Mouse (Mus musculus): ENCODE measurements at regions not wholly inside any gene's neighbourhood (a gene's known extent, or its start where the extent isn't known, plus 50 kb on each side); places are given as distances from the start of the nearest gene placed in this dataset.
"Not testable (repeated sequence)": the region's sequence is repeated elsewhere in the genome, so short reads cannot be mapped to it uniquely, and the experiment has no call there.

DNA sequence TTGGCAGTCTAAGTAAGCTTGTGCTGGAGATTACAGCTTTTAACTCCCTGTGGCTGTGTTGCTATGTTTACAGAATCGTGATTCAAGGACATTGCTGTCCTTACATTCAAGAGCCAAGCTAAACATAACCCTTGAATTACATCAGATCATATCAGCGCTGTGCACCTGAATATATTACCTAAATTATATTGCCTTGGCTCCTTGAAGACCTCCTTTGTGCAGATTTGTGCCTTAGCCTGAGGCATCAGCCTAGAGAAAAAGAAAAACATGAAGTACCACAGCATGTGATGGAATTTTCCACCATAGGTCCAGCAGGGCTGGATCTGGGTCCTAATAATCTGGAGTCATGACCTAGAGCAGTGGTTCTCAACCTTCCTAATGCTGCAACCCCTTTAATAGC, 189.8 kb upstream of the Tsc22d2 start:
- no peak for DNase-seq (ENCODE audit: low read depth, low spot score)

DNA sequence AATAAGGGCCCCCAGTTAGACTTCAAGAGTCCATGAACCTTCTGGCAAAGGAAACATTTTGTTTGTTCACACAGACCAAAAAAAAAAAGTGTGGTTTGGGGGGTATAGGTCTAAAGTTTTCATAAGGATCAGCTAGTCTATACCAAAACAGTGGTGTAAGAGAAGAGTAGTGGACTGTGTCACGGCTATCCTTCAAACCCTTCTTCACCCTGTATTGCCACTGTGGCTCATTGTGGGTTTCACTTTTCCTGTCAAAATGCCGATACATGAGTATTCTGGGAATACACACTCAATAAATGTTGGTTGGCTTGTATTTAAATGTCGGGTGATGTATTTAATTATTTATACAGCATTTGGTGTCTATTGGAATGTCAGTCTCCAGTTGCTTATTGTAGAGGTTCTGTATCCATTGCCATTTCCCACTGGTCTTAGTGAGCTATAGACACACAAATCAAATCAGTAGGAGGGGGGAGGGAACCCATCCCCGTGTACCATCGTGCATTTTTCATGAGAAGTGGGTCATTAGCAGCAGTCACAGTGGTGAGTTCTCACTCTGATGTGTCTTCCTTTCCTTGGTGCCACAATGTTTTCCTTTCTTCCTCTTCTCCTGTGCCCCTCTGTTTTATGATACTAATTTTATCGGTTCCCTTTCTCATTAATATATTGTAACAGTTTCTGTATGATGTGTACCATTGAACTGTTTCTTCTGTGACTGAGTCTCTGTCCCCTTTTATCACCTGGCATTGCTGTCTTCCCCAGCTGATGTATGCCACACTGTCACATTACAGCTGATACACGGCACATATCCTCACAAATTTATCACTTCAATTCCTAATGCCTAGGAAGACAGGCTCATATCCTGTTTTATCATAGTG, 187.8 kb upstream of the Tsc22d2 start:
- DNase-seq (ENCODE audit: low read depth, low spot score) = no peak

DNA sequence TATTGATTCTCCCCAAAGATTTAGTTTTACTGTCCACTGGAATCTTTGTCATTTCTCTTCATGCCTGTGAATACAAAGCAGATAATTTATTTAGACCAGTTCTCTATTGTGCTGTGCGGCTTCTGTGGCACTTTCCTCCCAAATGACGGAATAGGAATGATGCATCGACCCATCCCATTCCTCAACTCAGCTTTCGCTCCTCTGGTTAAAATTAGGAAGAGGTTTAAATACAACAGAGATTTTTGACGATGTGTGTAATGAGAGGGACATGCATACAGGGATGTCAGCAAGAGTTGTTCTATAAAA, 187.2 kb upstream of the Tsc22d2 start:
- no peak for DNase-seq (ENCODE audit: low read depth, low spot score)

DNA sequence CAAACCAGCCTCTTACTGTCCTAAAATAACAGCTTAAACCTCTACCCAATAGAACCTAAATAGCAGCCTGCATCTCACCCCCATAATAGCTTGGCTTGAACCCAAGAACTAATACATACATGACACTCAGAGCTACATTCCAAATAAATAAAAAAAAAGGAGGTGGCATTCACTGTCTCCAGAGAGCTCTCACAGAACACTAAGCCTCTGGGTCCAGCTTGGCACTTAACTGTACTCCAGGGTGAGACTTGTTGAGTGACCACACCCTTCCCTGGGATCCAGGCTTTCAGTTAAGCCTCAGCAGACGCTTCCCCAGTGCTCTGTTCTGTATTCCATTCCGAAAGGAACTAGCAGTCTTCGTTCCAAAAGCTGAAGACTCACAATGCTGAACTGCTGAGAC, 186.3 kb upstream of the Tsc22d2 start:
- DNase-seq (ENCODE audit: low read depth, low spot score) = no peak

DNA sequence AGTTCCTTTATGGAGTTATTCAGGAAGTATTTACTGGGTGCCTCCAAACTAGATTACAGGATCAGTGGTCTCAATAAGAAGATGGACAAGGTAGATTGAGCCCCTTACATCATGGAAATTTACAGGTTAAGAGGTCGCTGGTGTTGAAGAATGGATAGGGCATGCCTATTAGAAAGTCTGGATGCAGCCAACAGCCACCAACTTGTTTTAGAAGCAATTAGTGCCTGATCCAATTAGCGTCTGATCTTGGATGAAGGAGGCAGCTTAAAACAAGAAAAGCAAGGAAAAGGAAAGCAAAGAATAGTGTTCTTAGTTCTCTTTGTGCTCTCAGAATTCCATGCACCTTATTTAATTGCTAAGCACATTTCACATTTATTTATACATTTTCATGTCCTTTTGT, 182.8 kb upstream of the Tsc22d2 start:
- no peak for DNase-seq (ENCODE audit: low read depth, low spot score)

DNA sequence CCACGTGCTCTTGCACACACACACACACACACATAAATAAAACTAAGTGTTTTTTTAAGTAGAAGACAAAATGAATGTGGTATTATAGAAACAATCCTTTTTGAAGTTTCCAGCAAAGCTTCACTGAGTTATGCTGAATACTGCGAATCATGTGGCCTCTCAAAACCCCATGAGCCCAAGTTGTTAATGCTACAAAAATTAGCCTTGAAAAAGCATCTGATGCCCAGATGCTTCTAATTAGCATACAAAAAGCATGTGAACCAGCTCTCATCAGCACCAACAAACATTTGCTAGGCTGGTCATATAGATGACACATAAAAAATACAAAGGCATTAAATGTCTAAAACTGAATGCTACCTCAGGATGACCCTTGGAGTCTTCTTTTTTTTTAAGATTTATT, 181.2 kb upstream of the Tsc22d2 start:
- no peak for DNase-seq (ENCODE audit: low read depth, low spot score)

DNA sequence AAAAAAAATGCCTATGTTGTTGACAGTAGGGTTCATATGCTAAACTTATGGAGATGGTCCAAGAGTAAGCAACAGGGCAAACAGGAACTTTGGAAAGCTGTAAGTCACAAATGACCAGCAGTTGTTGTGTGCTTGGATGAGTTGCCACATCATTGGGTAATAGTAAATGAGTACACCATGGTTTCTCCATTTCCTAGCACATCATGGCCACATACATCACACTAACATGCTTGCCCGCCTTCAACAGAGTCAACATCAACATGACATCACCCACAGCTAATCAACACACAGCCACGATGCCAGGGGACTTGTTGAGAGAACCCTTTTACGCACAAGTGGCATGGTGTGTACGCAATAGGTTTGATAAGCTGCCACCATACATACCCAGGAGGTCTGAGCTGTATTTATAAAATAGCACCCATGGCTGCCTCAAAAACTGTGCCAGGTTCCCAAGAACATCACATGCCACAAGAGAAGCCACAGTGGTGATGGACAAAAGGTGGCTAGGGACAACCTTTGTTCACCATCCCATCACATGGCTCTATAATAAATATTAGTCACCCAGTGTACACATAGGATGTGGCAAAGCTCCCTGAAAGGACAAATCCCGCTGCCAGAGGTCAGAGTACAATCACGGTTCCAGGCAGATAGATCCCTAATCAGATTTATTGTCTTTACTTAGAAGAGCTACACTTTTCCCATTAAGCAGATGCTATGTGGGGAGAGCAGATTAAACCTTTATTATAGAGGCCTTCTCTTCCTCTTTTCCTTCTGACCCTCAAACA, 179.5 kb upstream of the Tsc22d2 start:
- no peak for DNase-seq (ENCODE audit: low read depth, low spot score)

DNA sequence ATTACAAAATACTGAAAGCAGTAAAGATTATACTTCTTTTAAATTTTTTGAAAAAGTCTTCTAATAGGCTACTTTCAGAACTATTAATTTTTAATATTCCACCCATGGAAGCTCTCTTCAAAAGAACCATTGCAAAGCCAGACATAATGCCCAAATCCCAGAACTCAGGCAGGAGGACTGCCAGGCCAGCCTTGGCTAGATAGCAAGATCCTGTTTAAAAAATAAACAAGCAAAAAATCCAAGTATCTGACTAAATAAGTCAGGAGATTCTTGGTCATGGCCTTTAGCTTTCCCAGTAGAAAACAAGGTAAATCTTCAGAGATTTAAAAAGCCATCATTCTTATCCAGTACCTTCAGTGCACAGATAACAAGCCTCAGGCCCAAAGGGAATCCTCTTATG, 176.4 kb upstream of the Tsc22d2 start:
- DNase-seq (ENCODE audit: low read depth, low spot score) = no peak

DNA sequence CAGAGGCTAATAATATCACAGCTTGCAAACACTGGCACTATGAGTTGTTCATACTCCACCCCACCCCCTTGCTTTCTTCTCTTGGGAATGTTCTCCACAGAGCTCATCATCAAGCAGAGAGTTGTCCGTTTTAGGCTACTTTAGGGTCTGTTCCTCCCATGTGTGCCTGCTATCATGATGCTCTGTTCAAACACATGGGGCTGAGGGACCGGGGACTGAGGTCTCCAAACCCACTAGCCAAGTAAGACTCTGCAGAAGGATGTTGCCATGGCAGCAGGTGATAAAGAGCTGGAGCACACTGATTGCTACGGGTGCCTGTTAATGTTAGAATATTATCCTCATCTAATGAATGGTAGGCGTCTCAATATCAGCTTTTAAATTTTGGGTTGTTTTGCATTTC, 173.7 kb upstream of the Tsc22d2 start:
- no peak for DNase-seq (ENCODE audit: low read depth, low spot score)

DNA sequence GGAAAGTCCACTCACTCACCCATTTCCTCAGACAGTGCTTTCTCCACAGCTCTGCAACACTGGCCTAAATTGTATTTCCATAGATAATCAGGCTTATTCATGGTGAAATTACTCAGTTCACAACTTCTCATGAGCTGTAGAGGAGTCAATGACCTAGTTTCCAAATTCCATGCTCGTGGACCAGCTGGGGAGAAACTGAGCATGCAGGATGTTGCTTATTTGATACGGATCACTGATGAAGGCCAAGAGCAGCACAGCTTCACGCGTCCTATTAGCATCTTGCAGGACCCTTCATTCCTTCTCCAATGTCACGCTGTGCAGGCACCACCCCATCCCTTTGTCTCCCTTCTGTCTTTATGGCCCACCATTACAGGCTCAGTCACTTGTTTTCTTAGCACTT, 169.2 kb upstream of the Tsc22d2 start:
- DNase-seq (ENCODE audit: low read depth, low spot score) = no peak

DNA sequence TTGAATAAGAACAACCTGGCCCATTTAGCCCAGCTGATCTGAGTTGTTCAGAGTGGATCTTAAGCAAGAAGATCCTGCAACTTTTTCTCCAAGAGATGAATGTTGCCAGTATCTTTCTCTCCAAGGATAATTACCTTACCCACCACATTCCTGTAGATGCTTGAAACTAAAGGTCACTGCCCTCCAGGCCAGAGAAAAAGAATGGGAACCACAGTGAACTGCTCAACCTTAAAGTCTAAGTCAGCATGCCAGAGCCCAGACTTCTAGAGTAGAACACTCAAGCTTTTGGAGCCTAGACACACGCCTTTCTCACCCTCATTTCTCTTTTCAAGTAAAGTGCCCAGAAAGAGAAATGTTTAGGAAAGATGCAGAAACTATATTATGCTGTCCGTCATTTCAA, 166.5 kb upstream of the Tsc22d2 start:
- DNase-seq (ENCODE audit: low read depth, low spot score) = no peak

DNA sequence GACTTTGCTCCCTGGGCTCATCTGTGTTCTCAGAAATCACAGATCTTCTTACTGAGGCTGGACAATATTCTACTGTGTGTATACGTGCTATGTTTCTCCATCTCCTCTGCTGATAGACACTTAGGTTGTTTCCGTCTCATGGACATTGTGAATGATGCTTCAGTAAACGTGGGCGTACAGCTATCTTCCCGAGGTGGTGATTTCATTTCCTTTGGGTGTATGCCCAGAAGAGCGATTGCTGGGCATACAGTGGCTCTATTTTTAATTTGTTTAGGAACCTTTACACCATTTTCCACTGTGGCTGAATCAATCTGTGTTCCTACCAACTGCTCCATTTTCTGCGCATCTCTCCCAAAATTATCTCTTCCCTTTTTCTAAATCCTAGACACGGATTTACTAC, 160.6 kb upstream of the Tsc22d2 start:
- DNase-seq (ENCODE audit: low read depth, low spot score) = no peak

DNA sequence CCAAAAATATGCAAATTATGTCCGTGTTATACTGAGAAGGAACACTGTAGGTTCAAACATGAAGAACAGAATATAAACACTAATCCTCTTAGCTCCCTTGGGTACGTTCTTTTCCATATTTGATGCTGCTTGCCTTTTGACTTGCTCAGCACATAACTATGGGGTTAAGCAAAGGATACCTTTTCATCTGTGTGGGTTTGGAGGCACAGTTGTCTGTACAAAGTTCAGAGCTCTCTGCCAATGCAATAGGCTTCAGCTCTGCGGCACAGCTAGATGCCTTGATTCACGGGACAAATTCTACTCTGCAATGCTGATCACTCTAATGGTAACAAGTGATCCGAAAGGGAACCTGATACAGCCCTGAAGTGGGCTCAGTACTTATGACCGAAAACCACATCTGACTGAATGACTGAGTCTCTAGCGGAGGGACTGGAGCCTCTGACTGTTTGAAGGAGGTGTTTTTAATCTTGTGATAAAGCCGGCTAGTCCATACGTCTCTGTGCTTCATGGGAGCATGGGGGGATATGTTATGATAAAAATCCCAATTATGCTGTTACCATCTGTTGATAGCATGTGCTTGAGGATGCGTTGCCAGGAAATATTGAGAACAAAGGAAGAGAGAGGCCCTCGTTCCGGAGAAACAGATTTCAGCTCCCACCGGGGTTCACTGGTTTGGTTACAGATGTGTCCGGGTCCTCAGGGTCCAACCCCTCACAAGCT, 146.7 kb upstream of the Tsc22d2 start:
- no peak for DNase-seq (ENCODE audit: low read depth, low spot score)

DNA sequence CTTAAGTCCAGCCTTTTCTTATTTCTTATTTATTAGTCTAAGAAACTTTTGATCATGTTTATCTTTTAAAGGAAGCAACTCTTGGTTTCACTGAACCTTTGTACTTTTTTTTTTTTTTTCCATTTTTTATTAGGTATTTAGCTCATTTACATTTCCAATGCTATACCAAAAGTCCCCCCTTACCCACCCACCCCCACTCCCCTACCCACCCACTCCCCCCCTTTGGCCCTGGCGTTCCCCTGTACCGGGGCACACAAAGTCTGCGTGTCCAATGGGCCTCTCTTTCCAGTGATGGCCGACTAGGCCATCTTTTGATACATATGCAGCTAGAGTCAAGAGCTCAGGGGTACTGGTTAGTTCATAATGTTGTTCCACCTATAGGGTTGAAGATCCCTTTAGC, 143.1 kb upstream of the Tsc22d2 start:
- DNase-seq (ENCODE audit: low read depth, low spot score) = not testable (repeated sequence)

DNA sequence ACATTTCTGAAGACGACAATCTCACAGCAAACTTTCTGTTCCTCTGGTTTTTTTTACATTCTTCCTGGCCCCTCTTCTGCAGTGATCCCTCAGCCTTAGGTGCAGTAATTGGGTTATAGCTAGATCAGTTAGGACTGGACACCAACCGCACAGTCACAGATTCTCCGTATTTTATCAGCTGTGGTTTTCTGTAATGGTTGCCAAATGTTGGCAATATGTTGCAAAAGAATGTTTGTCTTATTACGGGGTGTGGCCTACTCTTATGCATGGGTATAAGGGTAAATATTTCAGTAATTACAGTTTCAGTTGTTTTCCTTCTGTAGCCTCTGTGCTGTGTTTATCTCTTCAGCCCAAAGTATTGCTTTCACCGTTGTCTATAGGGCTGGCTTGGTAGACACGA, 133.2 kb upstream of the Tsc22d2 start:
- no peak for DNase-seq (ENCODE audit: low read depth, low spot score)

DNA sequence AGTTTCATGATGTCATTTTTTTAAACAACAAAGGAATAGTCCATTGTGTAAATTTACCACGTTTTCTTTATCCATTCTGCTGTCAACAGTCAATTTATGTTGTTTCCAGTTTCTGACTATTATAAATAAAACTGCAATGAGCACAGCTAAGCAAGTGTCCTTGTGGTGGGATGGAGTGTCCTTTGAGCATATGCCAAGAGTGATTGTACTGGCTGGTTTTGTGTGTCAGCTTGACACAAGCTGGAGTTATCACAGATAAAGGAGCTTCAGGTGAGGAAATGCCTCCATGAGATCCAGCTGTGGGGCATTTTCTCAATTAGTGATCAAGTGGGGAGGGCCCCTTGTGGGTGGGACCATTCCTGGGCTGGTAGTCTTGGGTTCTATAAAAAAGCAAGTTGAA, 130.1 kb upstream of the Tsc22d2 start:
- DNase-seq (ENCODE audit: low read depth, low spot score) = not testable (repeated sequence)

DNA sequence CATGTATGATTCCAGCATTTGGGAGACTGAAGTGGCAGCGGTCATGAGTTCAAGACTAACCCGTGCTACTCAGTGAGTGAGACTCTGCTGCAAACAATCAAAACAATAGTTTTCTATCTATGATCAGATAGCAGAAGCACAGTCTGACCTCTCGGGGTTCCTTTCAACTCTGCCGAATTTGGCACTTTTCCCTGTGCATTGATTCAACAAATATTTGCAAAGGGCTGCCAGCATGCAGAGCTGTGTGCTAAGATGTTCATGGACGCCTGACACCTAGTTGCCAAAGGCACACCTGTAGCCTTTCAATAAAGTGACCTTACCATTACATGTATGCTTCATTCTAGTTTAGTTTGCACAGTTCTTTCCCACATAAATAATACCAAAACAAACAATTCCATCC, 118.7 kb upstream of the Tsc22d2 start:
- DNase-seq (ENCODE audit: low read depth, low spot score) = no peak

DNA sequence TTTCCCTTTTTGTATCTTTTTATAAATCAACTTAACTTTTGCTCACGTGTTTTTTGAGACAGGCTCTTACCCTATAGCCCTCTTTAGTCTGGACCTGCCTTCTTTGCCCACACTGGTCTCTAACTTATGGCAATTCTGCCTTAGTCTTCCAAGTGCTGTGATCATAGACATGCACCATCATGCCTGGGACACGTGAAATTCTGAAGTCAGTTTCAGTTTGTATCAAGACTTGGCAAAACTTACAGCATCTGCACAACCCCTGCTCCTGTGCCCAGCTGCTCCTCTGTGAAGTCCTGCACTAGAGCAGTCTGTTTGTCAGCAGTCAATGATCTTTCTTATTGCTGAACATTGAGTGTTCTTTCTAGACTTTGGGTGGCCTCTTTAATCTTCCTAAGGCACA, 114.3 kb upstream of the Tsc22d2 start:
- DNase-seq (ENCODE audit: low read depth, low spot score) = no peak

DNA sequence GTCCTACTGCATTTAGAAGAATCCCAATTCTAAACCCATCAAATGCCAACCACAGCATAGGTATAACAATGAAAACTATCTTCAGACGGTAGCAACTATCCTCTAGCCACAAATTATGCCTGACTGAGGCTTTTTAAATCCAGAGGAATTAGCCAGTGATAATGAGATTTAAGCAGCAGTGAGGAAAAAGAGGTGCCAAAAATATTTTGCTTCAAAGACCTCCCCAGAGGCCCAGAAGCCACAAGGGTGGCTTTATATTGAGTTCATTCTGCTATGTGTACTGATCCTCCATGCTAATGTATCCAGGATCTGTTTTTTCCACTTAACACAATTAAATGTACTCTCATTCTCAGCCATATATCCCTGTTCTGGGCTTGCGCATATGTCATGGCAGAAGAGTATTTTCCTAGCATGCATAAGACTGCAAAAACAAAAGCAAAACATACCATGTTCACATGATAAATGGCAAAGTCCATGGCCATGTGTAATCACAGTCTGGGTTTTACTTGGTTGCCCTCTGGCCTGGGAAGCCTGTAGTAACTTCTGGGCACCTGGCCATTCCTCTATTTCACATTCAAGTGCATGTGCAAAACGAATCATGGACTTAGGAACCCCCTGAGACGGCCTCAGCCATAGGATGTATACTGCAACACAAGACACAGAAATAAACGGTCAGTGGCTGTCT, 113.6 kb upstream of the Tsc22d2 start:
- no peak for DNase-seq (ENCODE audit: low read depth, low spot score)

DNA sequence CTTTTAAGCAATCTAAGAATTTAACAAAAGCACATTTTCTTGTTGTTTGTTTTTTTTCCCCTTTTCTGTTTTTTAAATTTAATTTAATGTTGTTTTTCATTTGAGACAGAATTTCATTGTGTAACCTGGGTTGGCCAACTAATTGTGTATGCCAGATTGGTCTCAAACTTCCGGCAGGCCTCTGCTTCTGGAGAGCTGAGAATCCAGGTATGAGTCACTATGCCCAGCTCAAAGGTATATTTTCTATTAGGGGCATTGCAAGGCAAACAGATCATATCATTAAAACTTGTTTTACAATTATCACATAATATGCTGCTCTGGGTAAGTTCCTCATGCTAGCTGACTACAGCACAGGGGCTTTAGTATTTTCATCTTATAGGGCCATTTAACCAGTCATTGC, 112.2 kb upstream of the Tsc22d2 start:
- no peak for DNase-seq (ENCODE audit: low read depth, low spot score)

DNA sequence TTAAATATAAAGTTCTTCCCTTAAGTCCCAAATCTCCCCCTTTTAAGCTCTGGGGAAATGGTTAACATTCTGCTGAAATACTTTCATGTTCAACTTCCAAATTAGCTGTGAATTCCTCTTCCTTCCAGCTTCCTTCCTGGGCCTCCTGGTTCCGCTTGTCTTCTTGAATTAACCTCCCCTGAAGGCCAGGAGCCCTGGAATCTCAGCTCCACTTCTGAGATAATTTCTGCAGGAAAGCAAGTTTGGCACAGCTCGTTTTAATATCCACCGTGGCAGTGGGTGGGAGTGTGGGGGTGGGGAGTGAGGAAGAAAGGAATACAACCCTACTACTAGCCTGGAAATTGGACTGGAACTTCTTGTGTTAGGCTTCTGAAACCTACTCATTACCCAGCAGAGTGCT, 110.8 kb upstream of the Tsc22d2 start:
- DNase-seq (ENCODE audit: low read depth, low spot score) = no peak

DNA sequence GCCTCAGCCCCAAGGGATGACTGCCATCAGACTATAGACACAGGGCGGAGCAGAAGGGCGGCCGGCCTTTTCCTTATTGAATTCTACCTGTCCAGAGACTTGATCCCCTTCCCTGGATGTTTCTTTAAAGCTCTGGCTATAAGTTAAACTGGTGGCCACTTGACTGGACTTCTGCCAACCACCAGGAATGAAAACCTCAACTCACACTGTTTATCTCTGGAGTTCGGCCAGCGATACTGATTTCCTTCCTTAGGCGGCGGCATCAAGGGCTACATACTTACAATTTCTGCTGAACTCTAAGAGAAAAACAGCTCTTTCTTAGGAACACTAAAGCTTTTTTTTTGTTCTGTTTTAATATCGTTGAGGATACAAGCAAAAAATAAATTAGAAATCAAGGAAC, 104.9 kb upstream of the Tsc22d2 start:
- DNase-seq (ENCODE audit: low read depth, low spot score) = no peak

Data from CD4-positive, CD25-positive, alpha-beta regulatory T cell, adult 2 months (primary cell).